Mouse (Mus musculus) bone marrow, adult 2 months (tissue): ENCODE results near the gene Fkbp8. TPM values are rescaled to one million over a fixed set of nuclear protein-coding genes. Genes with fewer than 3 reads are reported as not detected.

Experiments
- H3K27ac ChIP-seq: fragments of 200-500 bp; 2 replicates; pipeline ENCODE4 v1.5.1; 2012; ENCODE audit warnings: low read depth, mild to moderate bottlenecking, control low read depth, inconsistent platforms, low read length; ENCODE audit not compliant: control insufficient read depth, poor library complexity, insufficient read depth
- H3K4me1 ChIP-seq: fragments of 200-500 bp; 2 replicates; pipeline ENCODE4 v1.6.1; 2011; ENCODE audit warnings: low read length; ENCODE audit not compliant: control insufficient read depth, insufficient read depth
- H3K4me3 ChIP-seq: fragments of 200-500 bp; replicated peaks from 2 replicates; pipeline ENCODE3; 2011; ENCODE audit warnings: mild to moderate bottlenecking, low read depth, low read length, control low read depth; ENCODE audit not compliant: control insufficient read depth
- CTCF ChIP-seq: fragments of 200-500 bp; IDR thresholded peaks from 2 replicates; pipeline ENCODE4 v1.5.1; 2011; ENCODE audit warnings: low read length, control low read depth; ENCODE audit not compliant: control insufficient read depth, insufficient read depth
- POLR2A ChIP-seq: fragments of 200-500 bp; IDR thresholded peaks from 2 replicates; pipeline ENCODE4 v1.6.1; 2011; ENCODE audit warnings: low read depth, mild to moderate bottlenecking, control low read depth, low read length, borderline replicate concordance; ENCODE audit not compliant: control insufficient read depth
- WGBS: fragments of 180-500 bp; shearing (Covaris S2); methylation state at CpG from one replicate; pipeline ENCODE4 v1.1.7; 2018; 5-methylcytosine and 5-hydroxymethylcytosine counted together
- polyA plus RNA-seq: library from polyadenylated mRNA; stranded (reverse); fragments of >200 nt; gene quantifications from 2 replicates; pipeline ENCODE4 v1.2.4, GENCODE M21; 2011; ENCODE audit warnings: low replicate concordance; ENCODE audit not compliant: missing spikeins, insufficient read depth, insufficient read length

Gene Fkbp8
- polyA plus RNA-seq, 1 experiment = 181 TPM

DNA sequence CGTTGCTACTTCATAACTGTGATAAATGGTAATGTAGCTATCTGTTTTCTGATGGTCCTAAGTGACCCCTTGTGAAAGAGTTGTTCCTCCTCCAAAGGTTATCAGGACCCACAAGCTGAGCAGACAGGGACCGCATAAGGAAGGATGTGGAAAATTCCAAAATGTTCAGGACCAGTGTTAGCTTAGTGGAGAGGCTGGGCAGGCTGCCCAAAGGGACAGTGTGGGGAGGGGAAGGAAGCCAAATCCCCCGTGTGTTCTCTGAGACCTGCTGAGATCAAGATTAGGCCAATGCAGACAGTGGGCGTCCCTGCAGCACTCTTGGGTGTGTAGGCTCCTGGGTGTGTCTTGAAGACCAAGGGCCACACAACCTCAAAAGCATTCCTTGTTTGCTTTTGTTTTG lies 47.4 kb downstream of the Fkbp8 start:
- Histone ChIP-seq H3K4me3 (no peak overlapping the region), H3K27ac (no peak overlapping the region), H3K4me1 (no peaks in the 10 kb centered on the region)
- TF ChIP-seq POLR2A (no peak), CTCF (no peak)
- 37% methylated on average over 4 of the region's 4 CpGs for WGBS

DNA sequence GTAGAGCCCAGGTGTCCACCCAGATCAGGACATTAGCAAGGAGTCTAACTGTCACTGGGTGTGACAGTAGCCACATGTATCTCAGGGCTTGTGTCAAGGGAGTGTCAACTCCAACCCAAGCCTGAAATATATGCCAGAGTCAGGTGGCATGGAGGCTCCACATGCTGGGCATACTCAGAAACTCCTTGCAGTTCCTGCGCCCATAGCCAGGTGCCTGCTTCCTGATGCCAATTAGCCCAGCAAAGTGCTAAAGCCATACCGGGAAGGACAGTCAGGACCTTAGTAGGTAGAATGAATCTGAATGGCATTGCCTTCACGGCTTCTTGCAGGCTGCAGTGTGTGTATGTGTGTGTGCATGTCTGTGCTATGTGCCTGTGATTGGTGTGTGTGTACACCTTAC lies 49.7 kb downstream of the Fkbp8 start:
- no peak for TF ChIP-seq POLR2A
- TF ChIP-seq CTCF = no peak
- 91% methylated on average over 3 of the region's 3 CpGs for WGBS
- Histone ChIP-seq H3K4me1 (no peaks in the 10 kb centered on the region), H3K4me3 (no peak overlapping the region), H3K27ac (no peak overlapping the region)

DNA sequence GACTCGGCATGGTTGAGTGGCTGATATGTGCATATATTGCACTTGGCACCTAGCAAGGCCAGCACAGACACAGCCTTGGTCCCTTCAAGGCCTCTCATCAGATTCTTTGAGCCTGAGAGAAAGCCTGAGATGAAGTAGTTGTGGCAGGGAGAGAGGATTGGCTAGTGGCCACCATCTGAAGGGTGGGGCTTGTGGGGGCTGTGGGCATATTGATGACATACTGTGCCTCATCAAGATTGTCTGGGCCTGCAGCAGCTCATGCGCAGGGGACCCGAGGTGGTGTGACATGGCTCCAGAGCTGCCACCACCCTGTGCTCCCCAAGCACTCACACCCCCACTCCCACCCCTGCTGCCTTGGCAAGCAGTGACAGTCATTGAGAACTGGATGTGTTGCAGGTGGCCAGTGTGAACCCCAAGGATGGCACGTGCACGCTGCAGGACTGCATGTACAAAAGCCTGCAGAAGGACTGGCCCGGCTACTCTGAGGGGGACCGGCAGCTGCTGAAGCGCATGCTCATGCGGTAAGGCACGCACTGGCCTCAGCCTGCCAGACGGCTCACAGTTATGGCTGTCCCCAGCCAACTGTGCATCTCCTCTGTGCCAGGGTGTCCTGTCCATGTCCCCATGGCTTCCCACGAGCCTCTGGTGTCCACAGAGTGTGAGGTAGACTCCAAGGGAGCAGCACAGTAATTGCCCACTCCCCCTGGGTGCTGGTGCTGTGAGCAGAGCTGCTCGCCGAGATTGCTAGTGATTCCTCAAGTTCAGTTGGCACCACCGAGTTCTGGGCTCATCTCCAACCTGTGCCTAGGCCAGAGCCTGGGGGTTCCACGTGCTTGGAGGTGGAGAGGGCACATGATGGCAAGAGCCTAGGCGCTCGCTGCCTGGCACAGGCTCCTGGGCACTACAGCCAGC lies 56.2 kb downstream of the Fkbp8 start:
- no peak overlapping the region for H3K4me3 ChIP-seq
- TF ChIP-seq CTCF (no peak), POLR2A (no peak)
- WGBS = 84% methylated on average over 18 of the region's 18 CpGs
- H3K27ac ChIP-seq = no peak overlapping the region; the same call in 1 of the 2 replicates
- H3K4me1 ChIP-seq = no peaks in the 10 kb centered on the region

DNA sequence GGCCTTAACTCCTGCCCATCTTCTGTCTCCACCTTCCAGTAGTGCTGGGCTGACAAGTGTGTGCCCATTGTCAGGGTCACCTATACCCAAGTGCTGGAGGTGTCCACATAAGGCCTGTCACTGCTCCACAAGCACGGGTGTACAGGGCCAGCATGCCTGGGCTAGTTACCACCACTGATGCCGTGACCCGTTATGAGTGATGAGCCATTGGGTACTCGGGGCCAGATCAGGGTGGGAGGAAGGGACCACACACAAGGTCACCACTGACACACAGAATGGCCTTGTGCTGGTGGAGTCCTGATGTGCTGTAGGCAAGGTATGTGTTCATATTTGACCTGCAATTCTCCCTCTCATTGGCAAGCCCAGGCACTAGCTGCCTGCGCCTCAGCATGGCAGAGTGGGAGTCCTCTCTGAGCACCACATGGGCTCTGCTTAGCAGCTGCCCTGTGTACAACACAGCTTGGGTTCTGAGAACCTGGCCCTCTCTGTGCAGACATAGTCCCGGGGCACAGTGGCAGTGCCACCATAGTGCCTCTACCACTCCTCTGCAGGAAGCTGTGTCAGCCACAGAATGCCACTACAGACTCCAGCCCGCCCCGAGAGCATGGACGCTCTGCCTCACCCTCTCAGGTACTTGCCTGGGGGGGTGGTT lies 57.2 kb downstream of the Fkbp8 start:
- H3K27ac ChIP-seq = no peak overlapping the region
- 91% methylated on average over 9 of the region's 9 CpGs for WGBS

More for the DNA sequence above, 57.2 kb downstream of the Fkbp8 start:
- Histone ChIP-seq H3K4me3 (no peak overlapping the region), H3K4me1 (no peaks in the 10 kb centered on the region)
- TF ChIP-seq POLR2A (no peak), CTCF (no peak)

Other genes with a start within 250 kb of the Fkbp8 start
- 12.1 and 25.6 TPM in 2 replicates for gene Homer3, start 244.9 kb upstream of the Fkbp8 start, polyA plus RNA-seq
- 32.3 and 33.4 TPM in 2 replicates for gene Ddx49, start 225.2 kb upstream of the Fkbp8 start, polyA plus RNA-seq
- 85.8 and 91.7 TPM in 2 replicates for gene Cope, start 225.2 kb upstream of the Fkbp8 start, polyA plus RNA-seq
- gene Cers1, start 211.9 kb upstream of the Fkbp8 start, polyA plus RNA-seq = not detected in 2 replicates
- gene Gdf1, start 197.9 kb upstream of the Fkbp8 start, polyA plus RNA-seq = not detected in 2 replicates
- gene Upf1, start 174.4 kb upstream of the Fkbp8 start, polyA plus RNA-seq = 20.2 and 39.1 TPM in 2 replicates
- gene Comp, start 154.2 kb upstream of the Fkbp8 start, polyA plus RNA-seq = 19.6 TPM in 1 of 2 replicates, not detected in the other
- 5.0 and 6.1 TPM in 2 replicates for gene Crtc1, start 88.1 kb upstream of the Fkbp8 start, polyA plus RNA-seq
- gene Klhl26, start 50.8 kb upstream of the Fkbp8 start, polyA plus RNA-seq = 7.1 and 11.0 TPM in 2 replicates
- gene Tmem59l, start 40.4 kb upstream of the Fkbp8 start, polyA plus RNA-seq = 1.3 TPM in 1 of 2 replicates, not detected in the other
- gene Crlf1, start 34.6 kb upstream of the Fkbp8 start, polyA plus RNA-seq = 3.7 and 5.5 TPM in 2 replicates
- 46.9 and 63.6 TPM in 2 replicates for gene Rex1bd, start 21.0 kb upstream of the Fkbp8 start, polyA plus RNA-seq
- 961 and 1,100 TPM in 2 replicates for gene Uba52, start 16.9 kb upstream of the Fkbp8 start, polyA plus RNA-seq
- 29.0 and 41.3 TPM in 2 replicates for gene Kxd1, start 232 bp downstream of the Fkbp8 start, polyA plus RNA-seq
- 11.9 and 17.8 TPM in 2 replicates for gene Ell, start 11.7 kb downstream of the Fkbp8 start, polyA plus RNA-seq
- gene Isyna1, start 66.6 kb downstream of the Fkbp8 start, polyA plus RNA-seq = 11.2 and 23.7 TPM in 2 replicates
- 45.2 and 107 TPM in 2 replicates for gene Ssbp4, start 81.1 kb downstream of the Fkbp8 start, polyA plus RNA-seq
- gene Lrrc25, start 88.4 kb downstream of the Fkbp8 start, polyA plus RNA-seq = 3.4 and 18.8 TPM in 2 replicates
- 3.1 TPM in 1 of 2 replicates, not detected in the other for gene Gdf15, start 104.7 kb downstream of the Fkbp8 start, polyA plus RNA-seq
- 4.3 and 21.1 TPM in 2 replicates for gene Pgpep1, start 132.7 kb downstream of the Fkbp8 start, polyA plus RNA-seq
- 69.2 and 119 TPM in 2 replicates for gene Lsm4, start 145.5 kb downstream of the Fkbp8 start, polyA plus RNA-seq
- 48.1 and 58.0 TPM in 2 replicates for gene Jund, start 171.2 kb downstream of the Fkbp8 start, polyA plus RNA-seq
- 0.29 TPM in 1 of 2 replicates, not detected in the other for gene Iqcn, start 175.7 kb downstream of the Fkbp8 start, polyA plus RNA-seq
- not detected in 2 replicates for gene Gm3336, start 190.8 kb downstream of the Fkbp8 start, polyA plus RNA-seq
- gene Pde4c, start 196.0 kb downstream of the Fkbp8 start, polyA plus RNA-seq = 2.7 and 3.2 TPM in 2 replicates
- gene Rab3a, start 227.0 kb downstream of the Fkbp8 start, polyA plus RNA-seq = 9.7 and 13.3 TPM in 2 replicates
- 15.1 and 28.2 TPM in 2 replicates for gene Mpv17l2, start 233.2 kb downstream of the Fkbp8 start, polyA plus RNA-seq
- gene Pik3r2, start 249.0 kb downstream of the Fkbp8 start, polyA plus RNA-seq = 12.8 and 19.5 TPM in 2 replicates